Mouse (Mus musculus) stomach, postnatal 0 days (tissue): Measurements from ENCODE around the gene Uso1. TPM values are rescaled to one million over a fixed set of nuclear protein-coding genes. Genes with fewer than 3 reads are reported as not detected.

Source experiments
- ATAC-seq: fragments of 200-750 bp; cut with Nextera tagmentation; 2 replicates; pipeline ENCODE4 v1.8.0; 2017; ENCODE audit not compliant: low FRiP score, low TSS enrichment
- DNase-seq: peaks from one replicate; pipeline ENCODE4 v3.0.0-alpha.2; 2016; ENCODE audit warnings: low spot score
- H3K27ac ChIP-seq: fragments of 300-500 bp; sonication (generic); replicated peaks from 2 replicates; pipeline ENCODE4 v1.5.1; 2014; ENCODE audit warnings: mild to moderate bottlenecking, control low read depth
- H3K27me3 ChIP-seq: fragments of 300-500 bp; sonication (generic); 2 replicates; pipeline ENCODE4 v1.6.1; 2014; ENCODE audit warnings: low read length; ENCODE audit not compliant: control insufficient read depth, insufficient read depth
- H3K36me3 ChIP-seq: fragments of 300-500 bp; sonication (generic); 2 replicates; pipeline ENCODE4 v1.6.1; 2014; ENCODE audit warnings: low read length, mixed read lengths; ENCODE audit not compliant: control insufficient read depth, insufficient read depth
- H3K4me1 ChIP-seq: fragments of 300-500 bp; sonication (generic); replicated peaks from 2 replicates; pipeline ENCODE4 v1.6.1; 2014; ENCODE audit warnings: antibody characterized with exemption; ENCODE audit not compliant: control insufficient read depth, insufficient read depth
- H3K4me2 ChIP-seq: fragments of 300-500 bp; sonication (generic); replicated peaks from 2 replicates; pipeline ENCODE4 v1.6.1; 2014; ENCODE audit warnings: low read depth, mild to moderate bottlenecking, control low read depth, moderate library complexity
- H3K4me3 ChIP-seq: fragments of 300-500 bp; sonication (generic); 2 replicates; pipeline ENCODE4 v1.5.1; 2014; ENCODE audit warnings: low read depth, low read length, control low read depth
- H3K9ac ChIP-seq: fragments of 300-500 bp; sonication (generic); 2 replicates; pipeline ENCODE4 v1.6.1; 2014; ENCODE audit warnings: mild to moderate bottlenecking, low read length, control low read depth, mixed read lengths
- H3K9me3 ChIP-seq: fragments of 300-500 bp; sonication (generic); 2 replicates; pipeline ENCODE4 v1.6.1; 2016; ENCODE audit warnings: low read length; ENCODE audit not compliant: control insufficient read depth
- CTCF ChIP-seq: IDR thresholded peaks from 2 replicates; pipeline ENCODE4 v1.5.1; 2016; ENCODE audit warnings: antibody characterized with exemption, low read depth, mild to moderate bottlenecking, moderate library complexity
- EP300 ChIP-seq: optimal IDR thresholded peaks from 2 replicates; pipeline ENCODE3; 2016; ENCODE audit warnings: antibody characterized with exemption
- WGBS: fragments of 180-500 bp; shearing (Covaris S2); extraction: QIAGEN DNeasy Blood & Tissue Kit; methylation state at CpG from one replicate; pipeline ENCODE4 v1.1.7; 2014; 5-methylcytosine and 5-hydroxymethylcytosine counted together
- polyA plus RNA-seq: library from polyadenylated mRNA; unstranded; fragments of >200 nt; fragmentation: Nextera tagmentation; extraction: Ambion mirVana; gene quantifications from 2 replicates; pipeline ENCODE4 v1.2.1, GENCODE M21; 2015

The Uso1 gene
- polyA plus RNA-seq, result 36.6 and 36.7 TPM in 2 replicates

DNA sequence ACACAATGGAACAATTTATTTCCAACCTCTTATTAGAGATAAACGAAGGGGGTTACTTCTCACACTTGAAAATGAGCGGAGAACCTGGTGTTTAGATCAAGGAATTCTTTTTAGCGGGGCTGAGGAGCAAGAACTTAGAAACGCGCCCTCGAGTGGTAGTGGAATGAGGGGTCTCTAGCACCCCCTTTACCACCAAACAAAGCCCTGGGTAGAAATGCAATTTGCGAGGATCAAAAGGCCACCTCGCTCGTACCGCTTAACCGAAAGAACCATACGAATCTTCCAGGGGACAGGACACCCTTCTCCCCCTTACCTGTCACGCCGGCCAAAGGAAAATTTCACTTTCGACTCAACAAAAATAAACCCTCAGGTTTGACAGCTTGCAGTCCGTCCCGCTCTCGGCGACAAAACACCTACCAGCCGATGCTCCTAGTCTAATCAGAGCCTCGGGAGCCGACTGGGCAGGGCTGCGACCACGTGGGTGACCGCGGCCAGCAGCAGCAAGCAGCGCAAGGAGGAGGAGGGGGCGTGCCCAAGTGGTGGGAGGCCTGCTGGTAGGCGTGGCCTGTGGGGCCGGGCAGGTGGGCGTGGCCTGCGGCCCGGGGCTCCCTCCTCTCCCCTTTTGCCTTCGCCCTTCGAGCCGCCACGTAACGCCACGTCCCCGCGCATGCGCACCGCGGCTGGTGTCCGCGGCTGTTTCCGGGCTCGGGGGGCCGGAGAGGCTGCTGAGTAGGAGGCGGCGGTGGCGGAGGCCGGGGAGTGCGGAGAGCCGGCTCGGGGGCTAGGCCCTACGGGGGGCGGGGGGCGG is at the start of gene Uso1:
Uso1 (plus strand) TSS at position 700 of the 808 bp plus-strand sequence.
- Histone ChIP-seq H3K4me1 (no peaks in the 10 kb centered on the region; the same call in 1 of the 2 replicates), H3K36me3 (no peaks in the 10 kb centered on the region), H3K27me3 (no peaks in the 10 kb centered on the region), H3K9me3 (no peaks in the 10 kb centered on the region), H3K4me2 (peak within 1 kb of the TSS; percentile 63), H3K27ac (peak within 1 kb of the TSS; percentile 93), H3K9ac (peak within 1 kb of the TSS; percentile 98), H3K4me3 (peak within 1 kb of the TSS; percentile 70)
- WGBS, result 1% methylated on average over 45 of the region's 59 CpGs
- peak; percentile 100 for DNase-seq
- TF ChIP-seq EP300 (no peak), CTCF (0 out of 2 replicates have a peak, but pooled peaks have one; percentile 25)
- peak; percentile 96 for ATAC-seq

GRCm38 (mm10) chr5:92093263-92094061 is 44.3 kb upstream of the Uso1 start:
- DNase-seq (peak; percentile 36), ATAC-seq (peak; percentile 60; the same call in 1 of the 2 replicates)
- Histone ChIP-seq H3K27ac (no peak overlapping the region), H3K27me3 (no peaks in the 10 kb centered on the region), H3K36me3 (no peaks in the 10 kb centered on the region), H3K4me2 (0 out of 2 replicates have a peak overlapping the region, but pooled peaks have one; percentile 0), H3K4me1 (no peaks in the 10 kb centered on the region), H3K9ac (no peak overlapping the region; the same call in 1 of the 2 replicates), H3K9me3 (no peaks in the 10 kb centered on the region), H3K4me3 (peak overlapping the region; percentile 2; the same call in 1 of the 2 replicates)
- WGBS, result 58% methylated on average over 15 of the region's 15 CpGs
- TF ChIP-seq CTCF (no peak), EP300 (no peak)

GRCm38 (mm10) chr5:92094062-92094415 is 43.7 kb upstream of the Uso1 start:
- Histone ChIP-seq H3K9me3 (no peaks in the 10 kb centered on the region), H3K4me3 (no peak overlapping the region)
- WGBS, result 71% methylated on average over 3 of the region's 3 CpGs

DNA sequence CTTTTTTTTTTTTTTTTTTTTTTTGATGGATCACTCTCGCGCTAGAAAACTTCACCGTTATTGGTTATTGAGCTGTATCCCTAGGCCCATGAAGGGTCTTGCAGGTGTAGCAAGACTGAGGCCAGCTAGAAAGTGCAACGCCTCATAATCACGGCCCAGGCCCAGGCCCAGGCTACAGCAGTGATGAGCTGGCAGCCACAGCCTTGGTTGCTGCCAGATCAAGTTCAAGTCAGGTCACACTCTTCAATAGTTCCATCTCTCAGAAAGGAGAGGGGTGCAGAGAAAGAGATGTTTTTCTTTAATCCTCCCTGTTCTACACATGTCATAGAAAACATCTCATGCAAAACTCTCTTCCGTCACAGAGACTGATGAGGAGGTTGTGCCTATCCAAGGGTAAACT is 41.0 kb upstream of the Uso1 start:
- ATAC-seq (no peak), DNase-seq (no peak)
- no peaks in the 10 kb centered on the region for H3K36me3 ChIP-seq
- WGBS, result 92% methylated on average over 6 of the region's 6 CpGs
- no peaks in the 10 kb centered on the region for H3K9me3 ChIP-seq
- H3K9ac ChIP-seq, result no peak overlapping the region
- H3K27ac ChIP-seq, result no peak overlapping the region
- no peaks in the 10 kb centered on the region for H3K4me1 ChIP-seq
- TF ChIP-seq EP300 (no peak), CTCF (no peak)
- H3K4me3 ChIP-seq, result no peak overlapping the region
- H3K27me3 ChIP-seq, result no peaks in the 10 kb centered on the region
- no peak overlapping the region for H3K4me2 ChIP-seq

More at GRCm38 (mm10) chr5:92094062-92094415, 43.7 kb upstream of the Uso1 start:
- H3K36me3 ChIP-seq, result no peaks in the 10 kb centered on the region
- H3K27me3 ChIP-seq, result no peaks in the 10 kb centered on the region
- H3K9ac ChIP-seq, result no peak overlapping the region
- 0 out of 2 replicates have a peak overlapping the region, but pooled peaks have one; percentile 0 for H3K4me2 ChIP-seq
- ATAC-seq (no peak), DNase-seq (no peak)
- H3K27ac ChIP-seq, result no peak overlapping the region
- H3K4me1 ChIP-seq, result no peaks in the 10 kb centered on the region
- TF ChIP-seq EP300 (no peak), CTCF (no peak)

DNA sequence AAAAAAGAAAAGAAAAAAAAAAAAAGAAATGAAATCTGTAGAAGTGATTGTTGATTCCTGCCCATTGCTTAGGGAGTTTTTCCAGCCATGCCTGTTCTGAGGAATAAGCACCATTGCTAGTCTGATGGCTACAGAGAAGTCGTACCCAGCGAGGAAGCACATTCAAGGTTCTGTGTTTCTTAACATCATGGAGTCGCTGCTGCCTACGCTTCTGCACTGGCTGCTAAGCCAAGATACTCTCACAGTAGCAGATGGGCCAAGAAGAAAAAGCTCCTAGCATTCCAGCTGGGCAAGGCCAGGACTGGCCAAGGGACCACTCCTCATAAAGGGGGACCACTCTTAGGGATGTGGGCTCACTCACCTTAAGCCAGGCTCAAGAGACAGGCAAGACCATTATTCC is 40.0 kb upstream of the Uso1 start:
- Histone ChIP-seq H3K4me1 (no peaks in the 10 kb centered on the region), H3K27ac (no peak overlapping the region), H3K27me3 (no peaks in the 10 kb centered on the region), H3K36me3 (no peaks in the 10 kb centered on the region), H3K4me2 (no peak overlapping the region), H3K9me3 (no peaks in the 10 kb centered on the region), H3K9ac (no peak overlapping the region), H3K4me3 (no peak overlapping the region)
- WGBS, result 88% methylated on average over 4 of the region's 4 CpGs
- DNase-seq (no peak), ATAC-seq (no peak)
- TF ChIP-seq CTCF (no peak), EP300 (no peak)
